Mouse (Mus musculus) ovary, postnatal 14 days (tissue): ENCODE data around the gene Lyrm7.

Experiments used
- DNase-seq: peaks from one replicate; pipeline ENCODE4 v3.0.0; 2022; ENCODE audit warnings: low spot score

Gene Lyrm7

GRCm38 (mm10) chr11:54801791-54802558 lies 58.7 kb downstream of the Lyrm7 start:
- DNase-seq: no peak

DNA sequence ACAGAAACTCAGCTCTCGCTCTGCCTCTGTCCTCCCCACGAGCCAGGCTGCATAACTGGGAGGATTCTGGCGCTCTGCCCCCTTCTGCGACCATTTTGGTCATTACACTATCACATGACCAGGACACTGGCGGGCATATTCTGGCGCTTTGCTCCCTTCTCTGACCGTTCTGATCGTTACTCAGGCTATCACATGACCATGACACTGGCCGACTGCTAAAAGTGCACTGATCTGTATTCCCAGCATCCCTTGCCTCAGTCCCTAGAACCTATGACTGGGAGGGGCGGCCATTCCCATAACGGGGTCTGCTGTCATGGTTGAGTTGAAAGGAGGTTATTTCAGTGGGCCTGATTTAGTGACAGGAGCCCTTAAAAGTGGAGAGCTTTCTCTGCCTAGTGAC lies 64.2 kb downstream of the Lyrm7 start:
- DNase-seq: no peak

GRCm38 (mm10) chr11:54794678-54795077 lies 66.0 kb downstream of the Lyrm7 start:
- DNase-seq: no peak

DNA sequence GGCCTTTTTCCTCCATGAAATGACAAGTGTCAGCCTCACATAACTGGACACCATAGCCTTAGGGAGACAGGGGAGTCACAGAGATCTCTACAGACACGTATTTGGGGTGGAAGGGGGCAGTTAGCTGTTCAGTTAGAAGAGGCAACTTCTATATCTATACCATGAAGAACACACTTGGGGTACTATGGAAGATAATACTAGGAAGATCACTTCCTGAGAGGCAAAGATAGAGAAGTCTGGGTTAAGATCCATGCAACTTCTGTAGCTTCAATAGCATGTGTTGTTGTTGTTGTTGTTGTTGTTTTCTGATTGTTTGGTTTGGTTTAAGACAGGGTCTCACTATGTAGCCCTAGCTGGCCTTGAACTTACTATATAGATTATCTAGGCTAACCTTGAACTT lies 67.5 kb downstream of the Lyrm7 start:
- DNase-seq: no peak

DNA sequence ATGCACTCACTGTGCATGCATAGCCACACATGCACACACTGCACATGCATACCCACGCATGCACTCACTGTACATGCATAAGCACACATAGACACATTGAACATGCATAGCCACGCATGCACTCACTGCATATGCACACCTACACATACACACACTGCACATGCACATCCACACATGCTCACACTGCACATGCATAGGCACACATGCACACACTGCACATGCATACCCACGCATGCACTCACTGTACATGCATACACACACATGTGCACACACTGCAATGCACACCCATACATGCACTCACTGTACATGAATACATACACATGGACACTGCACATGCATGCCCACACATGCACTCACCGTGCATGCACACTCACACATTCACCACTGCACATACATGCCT lies 69.3 kb downstream of the Lyrm7 start:
- no peak for DNase-seq

- peak; percentile 97 for DNase-seq
These were observed 72.9 kb downstream of the Lyrm7 start, which contains the start of gene Cdc42se2 for GRCm38 (mm10) chr11:54787488-54788474. TSS of gene Cdc42se2 (minus strand) at chr11:54787675.

DNA sequence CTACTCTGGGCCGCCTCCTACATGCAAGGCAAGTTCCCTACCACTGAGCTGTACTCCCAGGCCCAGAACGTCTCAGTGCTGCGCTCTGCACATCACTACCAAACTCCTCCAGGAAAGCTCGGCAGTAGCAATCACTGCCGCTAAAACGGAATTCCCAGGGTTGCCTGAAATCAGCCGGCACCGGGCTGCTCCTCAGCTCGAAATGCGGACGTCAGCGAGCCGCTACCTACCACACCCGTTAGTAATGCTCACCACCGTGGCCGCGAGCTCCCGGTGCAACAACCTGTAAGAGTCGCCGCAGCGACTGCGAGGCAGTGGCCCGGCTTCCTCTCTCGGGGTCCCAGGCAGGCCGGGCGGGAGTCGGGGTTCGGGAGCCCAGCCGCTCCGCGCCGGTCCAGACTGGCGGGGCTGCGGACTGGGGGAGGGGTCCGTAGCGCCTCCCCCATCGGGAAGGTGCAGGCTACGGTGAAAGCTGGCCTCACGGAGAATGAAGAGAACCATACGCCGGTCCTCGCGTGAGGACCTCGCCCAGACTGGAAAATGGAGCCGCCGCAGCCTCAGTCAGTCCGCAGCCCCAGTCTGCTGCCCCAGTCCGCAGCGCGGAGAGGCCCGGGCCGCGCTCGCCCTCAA lies 73.7 kb downstream of the Lyrm7 start:
- peak; percentile 33 for DNase-seq

DNA sequence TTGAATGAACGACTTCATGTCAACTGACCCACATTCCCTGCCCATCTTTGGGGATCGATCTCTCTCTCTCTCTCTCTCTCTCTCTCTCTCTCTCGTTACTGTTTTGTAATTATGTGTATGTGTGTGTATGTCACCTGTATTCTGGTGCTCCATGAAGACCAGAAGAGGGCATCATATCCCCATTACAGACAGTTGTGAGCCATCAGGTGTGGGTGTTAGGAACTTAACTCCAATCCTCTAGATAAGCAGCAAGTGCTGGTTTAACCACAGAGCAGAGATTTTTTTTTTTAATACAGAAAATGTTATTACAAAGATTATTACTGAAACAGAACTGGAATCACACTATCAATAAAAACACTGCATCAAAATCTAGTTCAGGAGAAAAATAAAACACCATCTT lies 75.2 kb downstream of the Lyrm7 start:
- no peak for DNase-seq

- DNase-seq: no peak
These were observed 76.3 kb downstream of the Lyrm7 start for GRCm38 (mm10) chr11:54784436-54784835.

DNA sequence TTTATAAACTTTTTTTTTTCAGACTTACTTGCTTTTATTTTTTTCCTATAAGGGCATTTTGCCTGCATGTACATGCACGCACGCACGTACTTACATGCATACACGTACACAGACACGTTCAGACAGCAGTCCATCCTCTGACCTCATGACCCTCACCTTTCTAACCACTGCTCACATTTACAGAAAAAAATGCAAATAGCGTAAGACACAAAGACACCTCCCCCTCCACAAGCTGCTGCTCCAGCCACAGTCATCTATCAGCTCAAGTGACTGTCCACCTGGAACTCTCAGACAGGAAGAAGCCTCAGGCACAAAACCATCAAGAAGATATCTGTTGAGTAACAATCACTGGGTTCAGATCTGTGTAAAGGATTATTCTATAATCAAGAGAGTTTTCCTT lies 78.5 kb downstream of the Lyrm7 start:
- no peak for DNase-seq

DNA sequence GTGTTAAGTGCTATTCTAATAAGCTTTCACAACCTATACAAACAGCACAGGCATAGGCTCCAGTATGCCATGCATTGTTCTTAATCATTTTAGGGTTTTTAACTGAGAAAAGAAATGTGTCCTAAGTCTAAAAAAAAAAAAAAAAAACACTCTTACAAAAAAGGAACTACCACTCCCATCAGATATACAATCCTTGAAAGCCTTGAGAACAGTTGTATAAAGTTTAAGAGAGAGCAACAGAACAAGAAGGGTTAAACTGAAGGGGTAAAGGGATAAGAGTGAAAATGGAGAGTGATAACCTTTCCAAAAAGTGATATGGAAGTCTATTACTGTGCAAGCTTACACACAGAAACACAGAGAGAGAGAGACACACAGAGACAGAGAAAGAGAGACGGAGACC lies 80.8 kb downstream of the Lyrm7 start:
- no peak for DNase-seq

- no peak for DNase-seq
These were observed 82.4 kb downstream of the Lyrm7 start for GRCm38 (mm10) chr11:54778131-54778844.

DNA sequence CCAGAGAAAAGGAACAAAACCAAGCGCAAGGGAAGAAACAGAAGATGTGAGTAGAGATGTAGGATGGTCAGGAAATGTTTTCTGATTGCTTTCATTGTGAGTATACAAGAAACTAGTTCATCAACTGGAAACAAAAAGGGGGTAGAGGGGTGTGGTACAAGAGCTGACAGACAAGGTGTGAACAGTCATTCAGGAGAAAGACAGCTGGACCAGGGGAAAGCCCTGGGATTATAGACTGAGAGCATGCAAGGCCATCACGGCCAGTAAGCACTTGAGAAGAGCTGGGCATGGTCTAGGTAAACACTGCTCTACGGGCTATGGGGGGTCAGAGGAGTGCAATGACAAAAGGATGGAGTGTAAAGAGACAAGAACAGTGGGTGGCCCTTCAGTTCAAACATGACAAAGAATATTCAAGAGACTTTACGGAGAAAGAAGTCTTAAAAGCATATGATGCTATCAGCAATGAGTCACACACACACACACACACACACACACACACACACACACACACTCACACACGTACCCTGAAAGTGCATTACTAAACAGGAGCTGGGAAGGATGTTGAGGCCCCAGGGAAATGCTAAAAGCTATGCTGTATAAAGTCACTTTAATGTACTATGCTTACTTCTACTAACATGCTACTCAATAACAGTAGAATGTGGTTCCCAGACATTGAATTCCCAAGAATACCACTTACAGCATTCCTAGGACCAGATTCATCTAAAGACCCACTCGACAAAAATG lies 83.2 kb downstream of the Lyrm7 start:
- no peak for DNase-seq
